ENCODE assay signal across 8 mouse cellular contexts in genomic region chr6:86523242-86523754, GRCm38 (mm10). TPM values are rescaled to one million over a fixed set of nuclear protein-coding genes. Genes with fewer than 3 reads are reported as not detected.
DNase-seq lines count a peak whose midpoint lies in the region; ATAC-seq and TF ChIP-seq lines count a peak whose summit lies in the region.

No protein-coding gene starts in this region.

- H3K36me3 ChIP-seq in forebrain, embryonic 10.5 days (replicated peaks) = peaks cover 42% of the 10 kb centered on the region
- H3K36me3 ChIP-seq in liver, embryonic 11.5 days (ENCODE audit: control insufficient read depth, insufficient read depth, low read length) = peaks cover 5% of the 10 kb centered on the region; the same call in 1 of the 2 replicates

- H3K4me3 ChIP-seq in gastrocnemius, adult 2 months = peak overlapping the region; percentile 88
- H3K4me3 ChIP-seq in forebrain, embryonic 10.5 days = peak overlapping the region; percentile 98
- H3K4me3 ChIP-seq in liver, embryonic 11.5 days (ENCODE audit: low read depth, low read length) = peak overlapping the region; percentile 85

- no peaks in the 10 kb centered on the region for H3K9me3 ChIP-seq in forebrain, embryonic 10.5 days
- no peaks in the 10 kb centered on the region for H3K9me3 ChIP-seq in liver, embryonic 11.5 days (ENCODE audit: control insufficient read depth, low read length)

- WGBS in forebrain, embryonic 10.5 days = 56% methylated on average over 3 of the region's 3 CpGs
- WGBS in liver, embryonic 11.5 days = 40% methylated on average over 3 of the region's 3 CpGs

- H3K27ac ChIP-seq in gastrocnemius, adult 2 months = peak overlapping the region; percentile 100
- peak overlapping the region; percentile 100 for H3K27ac ChIP-seq in forebrain, embryonic 10.5 days
- peak overlapping the region; percentile 72 for H3K27ac ChIP-seq in liver, embryonic 11.5 days (ENCODE audit: low read depth, low read length)

- peaks cover 30% of the 10 kb centered on the region for H3K4me1 ChIP-seq in forebrain, embryonic 10.5 days
- peaks cover 17% of the 10 kb centered on the region for H3K4me1 ChIP-seq in liver, embryonic 11.5 days (replicated peaks; ENCODE audit: control insufficient read depth, insufficient read depth, low read length)

- peak overlapping the region; percentile 77 for H3K4me2 ChIP-seq in liver, embryonic 11.5 days

- H3K27me3 ChIP-seq in forebrain, embryonic 10.5 days (ENCODE audit: poor library complexity, severe bottlenecking) = no peaks in the 10 kb centered on the region
- H3K27me3 ChIP-seq in liver, embryonic 11.5 days (replicated peaks; ENCODE audit: control insufficient read depth, insufficient read depth, low read length) = no peaks in the 10 kb centered on the region

- no peak for TF ChIP-seq CTCF in gastrocnemius, adult 2 months (IDR thresholded peaks at IDR 0.05)

- intact Hi-C loops in gastrocnemius, adult 2 months (cut with DNase I) = no loop called here
- intact Hi-C loops in left cerebral cortex, postnatal 10 days (cut with DNase I) = no loop called here

- peak overlapping the region; percentile 87 for H3K9ac ChIP-seq in liver, embryonic 11.5 days (ENCODE audit: low read depth, low read length)

- no peak for ATAC-seq in liver, embryonic 11.5 days (replicated peaks; ENCODE audit: low FRiP score)

- DNase-seq in gastrocnemius, adult 2 months = no peak
- DNase-seq in gastrocnemius, adult 18-20 months (ENCODE audit: low spot score) = no peak
- peak; percentile 42 for DNase-seq in A20 (ENCODE audit: low read depth, low spot score)
- no peak for DNase-seq in forebrain, embryonic 10.5 days (ENCODE audit: extremely low spot score, low spot score)
- DNase-seq in liver, embryonic 11.5 days (ENCODE audit: low spot score) = peak; percentile 37
- no peak for DNase-seq in adrenal gland, postnatal 4 days (ENCODE audit: low spot score in 2 of 2)
- no peak for DNase-seq in thymus, adult 18-20 months
- no peak for DNase-seq in left cerebral cortex, postnatal 10 days (ENCODE audit: extremely low spot score in 1 of 2, low spot score in 2 of 2)

RNA-seq across cellular contexts. Expression of gene Pcbp1, which starts 2.8 kb away (rescaled TPM):
- total RNA-seq in gastrocnemius, adult 2 months (2021) = 100 to 1,000 TPM; 121 to 128 TPM
- 100 to 1,000 TPM; 114 to 128 TPM for total RNA-seq in gastrocnemius, adult 18-20 months (2021)
- 305 and 358 TPM in 2 replicates for polyA plus RNA-seq in forebrain, embryonic 10.5 days (2016; fragmentation: Nextera tagmentation; extraction: Ambion mirVana)
- 543 and 554 TPM in 2 replicates for polyA plus RNA-seq in liver, embryonic 11.5 days (2014; fragmentation: Nextera tagmentation; extraction: Ambion mirVana)
- total RNA-seq in adrenal gland, postnatal 4 days (2021) = 100 to 1,000 TPM; 273 to 288 TPM
- total RNA-seq in left cerebral cortex, postnatal 10 days (2021) = 100 to 1,000 TPM; 175 to 177 TPM

Comparison
In these comparisons a context has a peak if more than half of its experiments do, and no peak if none do; other contexts are left out.
1. DNase-seq: peak in A20 (single experiment) and liver, embryonic 11.5 days (single experiment); none in gastrocnemius, adult 2 months (single experiment), gastrocnemius, adult 18-20 months (single experiment), forebrain, embryonic 10.5 days (single experiment), adrenal gland, postnatal 4 days (0 of 2), thymus, adult 18-20 months (0 of 2) and left cerebral cortex, postnatal 10 days (0 of 2).
2. Peak in every context shown above with its lines, with median percentiles within 50 percentile points of each other: H3K27ac ChIP-seq and H3K4me3 ChIP-seq.